Mouse (Mus musculus) liver, postnatal 0 days (tissue): ENCODE measurements around the gene Pde4c. TPM values are rescaled to one million over a fixed set of nuclear protein-coding genes. Genes with fewer than 3 reads are reported as not detected.
A peak's percentile ranks its signal among the peaks of the same experiment; 100 is the strongest.

ENCODE experiments used
- ATAC-seq: fragments of 200-750 bp; cut with Nextera tagmentation; 2 replicates; pipeline ENCODE4 v1.8.0; 2017; ENCODE audit warnings: mild to moderate bottlenecking, moderate library complexity
- DNase-seq: peaks from one replicate; pipeline ENCODE4 v3.0.0-alpha.2; 2016
- H3K27ac ChIP-seq: fragments of 300-500 bp; sonication (generic); 2 replicates; pipeline ENCODE4 v1.5.1; 2014; ENCODE audit warnings: antibody characterized with exemption, moderate library complexity, mild to moderate bottlenecking, low read depth
- H3K27me3 ChIP-seq: fragments of 300-500 bp; sonication (generic); 2 replicates; pipeline ENCODE4 v1.6.1; 2014; ENCODE audit warnings: low read length, control low read depth, mixed read lengths; ENCODE audit not compliant: insufficient read depth
- H3K36me3 ChIP-seq: fragments of 300-500 bp; sonication (generic); replicated peaks from 2 replicates; pipeline ENCODE4 v1.6.1; 2014; ENCODE audit warnings: mild to moderate bottlenecking, control low read depth, low read length, moderate library complexity, mixed read lengths; ENCODE audit not compliant: insufficient read depth
- H3K4me1 ChIP-seq: fragments of 300-500 bp; sonication (generic); 2 replicates; pipeline ENCODE4 v1.6.1; 2014; ENCODE audit warnings: antibody characterized with exemption, mild to moderate bottlenecking, control low read depth; ENCODE audit not compliant: insufficient read depth
- H3K4me2 ChIP-seq: fragments of 300-500 bp; sonication (generic); 2 replicates; pipeline ENCODE4 v1.6.1; 2014; ENCODE audit warnings: low read depth, mild to moderate bottlenecking, low read length, moderate library complexity, mixed read lengths
- H3K4me3 ChIP-seq: fragments of 300-500 bp; sonication (generic); 2 replicates; pipeline ENCODE4 v1.5.1; 2014; ENCODE audit warnings: low read depth, low read length
- H3K9ac ChIP-seq: fragments of 300-500 bp; sonication (generic); replicated peaks from 2 replicates; pipeline ENCODE4 v1.6.1; 2014; ENCODE audit warnings: mild to moderate bottlenecking, moderate library complexity
- H3K9me3 ChIP-seq: fragments of 300-500 bp; sonication (generic); 2 replicates; pipeline ENCODE4 v1.6.1; 2016; ENCODE audit warnings: mild to moderate bottlenecking, control low read depth, low read length, mixed read lengths
- CTCF ChIP-seq: sonication (generic); IDR thresholded peaks from 2 replicates; pipeline ENCODE4 v1.5.1; 2016; ENCODE audit warnings: antibody characterized with exemption, low read depth
- EP300 ChIP-seq: IDR thresholded peaks from 2 replicates; pipeline ENCODE4 v1.6.1; 2016; ENCODE audit warnings: antibody characterized with exemption, low read depth, mild to moderate bottlenecking
- WGBS: fragments of 180-500 bp; shearing (Covaris S2); extraction: QIAGEN DNeasy Blood & Tissue Kit; methylation state at CpG from one replicate; pipeline ENCODE4 v1.1.7; 2014; ENCODE audit not compliant: insufficient replicate concordance; 5-methylcytosine and 5-hydroxymethylcytosine counted together
- polyA plus RNA-seq: library from polyadenylated mRNA; unstranded; fragments of >200 nt; fragmentation: Nextera tagmentation; extraction: Ambion mirVana; gene quantifications from 2 replicates; pipeline ENCODE4 v1.2.1, GENCODE M21; 2015

The Pde4c gene
- polyA plus RNA-seq, 1 experiment from 2014 or later, result 1.6 TPM

DNA sequence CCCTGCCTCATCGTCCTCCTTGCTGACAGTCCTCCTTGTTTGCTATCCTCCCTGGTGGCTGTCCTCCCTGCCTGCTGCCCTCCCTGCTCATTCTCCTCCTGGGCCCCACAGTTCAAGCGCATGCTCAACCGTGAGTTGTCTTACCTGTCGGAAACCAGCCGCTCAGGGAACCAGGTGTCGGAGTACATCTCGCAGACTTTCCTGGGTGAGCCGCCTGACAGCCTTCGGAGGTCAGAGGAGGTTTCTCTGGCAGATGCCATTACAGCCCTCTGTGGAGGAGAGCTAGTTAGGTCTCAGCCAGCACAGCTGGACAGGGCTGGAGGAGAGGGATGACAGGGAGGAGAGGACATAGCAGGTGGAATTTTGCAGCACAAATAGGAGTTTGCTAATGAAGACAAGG, 23.2 kb downstream of the Pde4c start:
- H3K27me3 ChIP-seq, result peaks cover 46% of the 10 kb centered on the region
- no peak for DNase-seq
- H3K4me2 ChIP-seq, result no peak overlapping the region
- H3K9me3 ChIP-seq, result no peaks in the 10 kb centered on the region
- WGBS, result 71% methylated on average over 9 of the region's 9 CpGs
- H3K9ac ChIP-seq, result no peak overlapping the region
- peaks cover 17% of the 10 kb centered on the region for H3K4me1 ChIP-seq
- TF ChIP-seq EP300 (no peak), CTCF (no peak)
- no peak overlapping the region for H3K27ac ChIP-seq
- no peaks in the 10 kb centered on the region for H3K36me3 ChIP-seq
- H3K4me3 ChIP-seq, result no peak overlapping the region
- ATAC-seq, result no peak

DNA sequence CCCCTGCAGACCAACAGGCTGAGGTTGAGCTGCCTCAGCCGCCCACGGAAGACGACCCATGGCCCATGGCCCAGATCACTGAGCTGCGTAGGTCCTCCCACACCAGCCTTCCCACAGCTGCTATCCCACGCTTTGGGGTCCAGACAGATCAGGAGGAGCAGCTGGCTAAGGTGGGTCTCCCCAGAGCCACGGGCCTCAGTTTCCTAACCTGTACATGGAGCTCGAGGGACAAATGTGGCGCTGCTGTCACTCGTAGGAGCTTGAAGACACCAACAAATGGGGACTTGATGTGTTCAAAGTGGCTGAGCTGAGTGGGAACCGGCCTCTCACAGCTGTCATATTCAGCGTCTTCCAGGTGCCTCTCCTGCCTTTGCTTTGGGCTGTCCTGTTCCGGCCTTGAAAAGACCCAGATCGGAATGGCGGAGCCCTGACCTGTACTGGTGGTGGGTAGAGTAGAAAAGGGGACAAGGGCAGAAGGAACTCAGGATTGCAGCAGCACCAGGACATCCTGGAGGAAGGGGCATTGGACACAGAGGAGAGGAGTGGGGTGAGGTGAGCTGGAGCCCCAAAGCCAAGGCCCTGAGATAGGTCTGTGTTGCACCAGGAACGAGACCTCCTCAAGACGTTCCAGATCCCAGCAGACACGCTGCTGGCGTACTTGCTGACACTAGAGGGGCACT, 23.8 kb downstream of the Pde4c start:
- no peak overlapping the region for H3K9ac ChIP-seq
- no peaks in the 10 kb centered on the region for H3K9me3 ChIP-seq
- ATAC-seq (no peak), DNase-seq (peak; percentile 12)
- WGBS, result 76% methylated on average over 18 of the region's 18 CpGs
- H3K4me1 ChIP-seq, result peaks cover 15% of the 10 kb centered on the region
- no peak overlapping the region for H3K4me2 ChIP-seq
- TF ChIP-seq EP300 (no peak), CTCF (no peak)
- H3K27me3 ChIP-seq, result peaks cover 40% of the 10 kb centered on the region
- H3K36me3 ChIP-seq, result no peaks in the 10 kb centered on the region
- H3K4me3 ChIP-seq, result no peak overlapping the region
- H3K27ac ChIP-seq, result no peak overlapping the region

DNA sequence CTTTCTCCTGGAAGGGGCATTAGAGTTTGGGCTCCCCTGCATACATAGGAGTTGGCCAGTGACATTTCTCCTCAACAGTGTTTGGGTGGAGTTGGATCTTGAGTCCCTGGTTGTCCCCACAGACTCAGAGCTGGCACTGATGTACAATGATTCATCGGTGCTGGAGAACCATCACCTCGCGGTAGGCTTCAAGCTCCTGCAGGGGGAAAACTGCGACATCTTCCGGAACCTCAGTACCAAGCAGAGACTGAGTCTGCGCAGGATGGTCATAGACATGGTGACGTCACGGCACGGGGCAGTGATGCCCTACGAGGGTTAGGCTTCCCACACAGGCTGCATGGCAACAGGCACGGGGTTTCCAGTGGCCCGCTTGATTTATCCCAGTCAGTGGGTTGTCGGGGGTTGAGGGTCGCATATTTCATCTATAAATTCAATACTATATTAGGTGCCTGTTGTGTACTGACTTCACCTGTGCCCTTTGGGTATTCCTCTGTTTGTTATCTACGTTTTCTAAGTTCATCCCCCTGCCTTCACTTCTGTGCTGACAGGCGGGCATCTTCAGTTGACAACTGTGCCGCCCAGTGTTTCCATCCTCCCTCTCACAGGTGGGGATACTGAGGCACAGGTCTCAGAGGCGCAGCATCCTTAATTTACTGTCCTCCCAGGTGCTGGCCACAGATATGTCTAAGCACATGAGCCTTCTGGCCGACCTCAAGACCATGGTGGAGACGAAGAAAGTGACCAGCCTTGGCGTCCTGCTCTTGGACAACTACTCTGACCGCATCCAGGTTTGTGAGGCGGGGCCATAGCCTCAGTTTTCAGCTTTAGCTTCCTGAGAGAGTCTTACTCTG, 25.0 kb downstream of the Pde4c start:
- no peaks in the 10 kb centered on the region for H3K36me3 ChIP-seq
- H3K9me3 ChIP-seq, result no peaks in the 10 kb centered on the region
- no peak overlapping the region for H3K4me3 ChIP-seq
- peaks cover 19% of the 10 kb centered on the region for H3K4me1 ChIP-seq
- H3K27ac ChIP-seq, result no peak overlapping the region
- DNase-seq (peak; percentile 14), ATAC-seq (no peak)
- H3K27me3 ChIP-seq, result peaks cover 29% of the 10 kb centered on the region
- TF ChIP-seq EP300, result no peak
- no peak for TF ChIP-seq CTCF
- H3K4me2 ChIP-seq, result no peak overlapping the region
- WGBS, result 81% methylated on average over 23 of the region's 23 CpGs
- H3K9ac ChIP-seq, result no peak overlapping the region

DNA sequence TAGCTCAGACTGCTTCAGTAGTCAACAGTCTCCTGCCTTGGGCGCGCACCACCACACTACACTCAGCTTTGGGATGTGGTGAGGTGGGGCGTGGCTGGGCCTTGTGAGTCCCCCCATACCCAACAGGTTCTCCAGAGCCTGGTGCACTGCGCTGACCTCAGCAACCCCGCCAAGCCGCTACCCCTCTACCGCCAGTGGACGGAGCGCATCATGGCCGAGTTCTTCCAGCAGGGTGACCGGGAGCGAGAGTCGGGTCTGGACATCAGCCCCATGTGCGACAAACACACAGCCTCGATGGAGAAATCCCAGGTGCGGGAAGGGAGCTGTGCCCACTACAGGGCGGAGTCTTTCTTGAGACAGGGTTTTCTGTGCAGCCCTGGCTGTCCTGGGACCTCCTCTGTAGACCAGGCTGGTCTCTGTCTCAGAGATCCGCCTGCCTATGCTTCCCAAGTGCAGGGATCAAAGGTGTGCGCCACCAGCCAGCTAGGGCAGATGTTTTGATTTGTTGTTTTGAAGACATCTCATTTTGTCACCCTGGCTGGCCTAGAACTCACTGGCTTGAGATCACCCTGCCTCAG, 25.7 kb downstream of the Pde4c start:
- H3K9me3 ChIP-seq, result no peaks in the 10 kb centered on the region
- WGBS, result 77% methylated on average over 19 of the region's 19 CpGs
- DNase-seq, result no peak

DNA sequence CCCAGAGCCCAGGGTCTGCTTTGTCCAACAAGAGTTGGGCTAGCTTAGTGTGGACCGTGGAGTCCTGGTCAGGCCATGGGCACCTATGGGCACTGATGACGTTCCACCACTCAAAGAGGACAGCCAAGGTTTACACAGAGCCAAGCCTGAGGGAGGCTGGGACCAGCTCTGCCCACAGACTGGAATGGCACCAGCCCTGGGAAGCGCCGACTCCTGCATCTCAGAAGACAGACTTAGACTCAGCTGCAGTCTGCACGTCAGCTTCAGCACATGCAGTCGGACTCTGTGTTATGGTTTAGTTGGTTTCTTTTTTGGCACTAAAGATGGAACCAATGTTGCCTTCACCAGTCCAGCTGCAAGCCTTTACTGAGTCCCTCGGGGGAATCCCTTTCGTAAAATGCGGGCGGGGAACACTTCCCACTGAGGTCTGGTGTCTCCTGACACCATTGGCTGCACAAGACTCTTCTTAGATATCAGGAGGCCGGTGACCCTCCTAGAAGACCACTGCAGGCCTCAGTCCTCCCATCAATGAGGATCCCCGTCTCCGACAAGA, 26.7 kb downstream of the Pde4c start:
- H3K9me3 ChIP-seq, result no peaks in the 10 kb centered on the region
- ATAC-seq, result no peak
- H3K4me3 ChIP-seq, result no peak overlapping the region
- H3K4me1 ChIP-seq, result peaks cover 20% of the 10 kb centered on the region
- H3K4me2 ChIP-seq, result no peak overlapping the region
- H3K27me3 ChIP-seq, result peaks cover 14% of the 10 kb centered on the region
- no peak for TF ChIP-seq EP300
- no peak for TF ChIP-seq CTCF
- H3K9ac ChIP-seq, result no peak overlapping the region
- peak; percentile 19 for DNase-seq
- no peaks in the 10 kb centered on the region for H3K36me3 ChIP-seq
- H3K27ac ChIP-seq, result peak overlapping the region; percentile 23
- 72% methylated on average over 13 of the region's 13 CpGs for WGBS

More for the DNA sequence above, 25.7 kb downstream of the Pde4c start:
- no peak overlapping the region for H3K4me2 ChIP-seq
- TF ChIP-seq EP300 (no peak), CTCF (no peak)
- peaks cover 18% of the 10 kb centered on the region for H3K4me1 ChIP-seq
- H3K36me3 ChIP-seq, result no peaks in the 10 kb centered on the region
- H3K4me3 ChIP-seq, result no peak overlapping the region
- no peak for ATAC-seq
- no peak overlapping the region for H3K9ac ChIP-seq
- H3K27me3 ChIP-seq, result peaks cover 22% of the 10 kb centered on the region
- H3K27ac ChIP-seq, result no peak overlapping the region
